Mouse (Mus musculus) 416B (cell line): ENCODE data around the gene Spata18.

Source experiments
- DNase-seq: peaks from one replicate; pipeline ENCODE4 v3.0.0; 2011; ENCODE audit warnings: low read depth

Gene Spata18

DNA sequence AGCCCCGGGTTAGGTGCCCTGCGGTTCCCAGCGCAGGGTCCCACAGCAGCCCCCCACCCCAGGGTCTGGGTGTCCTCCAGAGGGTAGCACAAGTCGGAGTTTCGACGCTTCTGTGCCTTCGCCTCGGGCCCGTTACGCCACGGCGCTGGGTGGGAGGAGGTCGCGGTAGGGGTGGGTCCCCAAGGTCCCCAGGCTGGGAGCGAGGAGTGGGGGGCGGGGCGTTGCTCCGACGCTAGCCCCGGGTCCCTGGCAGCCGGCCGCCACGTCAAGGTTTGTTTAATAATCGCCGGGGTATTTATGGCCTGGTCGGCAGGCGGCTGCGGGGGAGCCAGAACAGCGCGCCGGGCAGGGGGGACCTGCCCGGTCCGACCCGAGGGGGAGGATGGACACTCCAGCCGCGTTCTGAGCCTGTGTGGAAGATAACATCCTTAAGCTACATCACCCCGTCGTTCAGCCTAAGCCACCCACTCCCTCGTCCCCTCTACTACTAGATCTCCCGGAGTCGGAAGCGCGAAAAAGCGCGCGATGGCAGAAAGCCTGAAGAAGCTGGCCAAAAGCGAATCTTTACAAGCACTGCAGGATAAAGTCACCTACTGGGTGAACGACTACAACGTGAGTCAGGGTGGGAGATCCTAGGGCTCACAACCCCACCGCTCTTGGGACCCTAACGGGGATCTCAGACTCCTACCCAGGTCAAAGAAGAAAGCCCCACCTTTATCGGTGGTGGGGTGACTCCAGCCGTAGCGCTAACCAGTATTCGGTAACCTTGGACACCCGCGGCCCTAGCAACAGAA, at the start of gene Spata18:
TSS of gene Spata18 (plus strand) at position 319 of the 794 bp plus-strand sequence.
- DNase-seq = no peak

DNA sequence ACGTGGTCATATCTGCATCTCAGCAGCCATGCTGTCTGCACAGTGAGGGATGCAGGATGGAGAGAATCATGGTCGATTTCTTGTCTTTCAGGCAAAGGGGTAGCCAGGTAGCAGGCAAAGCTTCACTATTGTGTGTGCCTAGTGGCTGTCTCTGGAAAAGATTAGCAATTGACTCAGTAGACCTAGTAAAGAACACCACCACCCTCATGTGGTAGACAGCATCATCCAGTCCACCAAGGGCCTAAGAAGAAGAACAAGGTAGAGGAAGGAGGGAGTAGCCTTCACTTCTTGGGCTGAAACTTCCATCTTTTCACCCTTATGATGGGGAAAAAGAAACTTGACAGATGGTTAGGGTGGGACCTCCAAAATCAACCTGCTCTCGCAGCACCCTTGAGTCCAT, 48.3 kb upstream of the Spata18 start:
- no peak for DNase-seq

DNA sequence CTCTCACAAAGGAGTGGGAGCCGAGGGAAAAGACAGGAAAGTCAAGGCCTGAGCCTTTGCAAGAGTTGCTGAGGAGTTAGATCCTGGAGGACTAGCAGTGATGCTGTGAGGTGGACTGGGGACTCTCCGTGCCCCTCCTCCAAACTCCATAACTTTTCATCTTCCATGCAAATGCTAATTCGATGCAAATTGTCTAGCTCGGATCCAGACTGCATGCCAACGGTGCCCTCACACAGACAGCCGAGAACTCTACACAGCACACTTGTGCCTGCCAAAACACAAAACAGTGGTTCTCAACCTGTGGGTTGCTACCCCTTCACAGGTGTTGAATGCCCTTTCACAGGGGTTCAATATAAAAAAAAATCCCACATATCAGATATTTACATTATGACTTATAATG, 46.6 kb upstream of the Spata18 start:
- no peak for DNase-seq

DNA sequence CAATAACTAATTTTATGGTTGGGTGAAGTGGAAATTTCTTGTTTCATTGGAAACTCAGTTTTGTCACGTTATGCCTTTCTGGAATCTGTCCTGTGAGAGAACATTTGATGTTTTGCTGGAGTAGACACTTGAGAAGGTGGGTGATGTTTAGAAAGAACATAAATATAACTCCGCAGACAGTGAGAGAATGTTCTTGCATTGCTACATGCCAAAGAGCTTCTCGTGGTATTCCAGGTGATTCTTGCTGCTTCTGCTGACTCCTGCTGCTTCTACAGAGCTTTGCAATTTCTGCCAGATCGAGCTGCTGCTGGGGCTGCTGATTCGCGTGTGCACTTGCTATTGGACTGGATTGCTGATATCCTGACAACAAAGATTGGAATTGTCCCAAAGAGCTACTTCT, 46.2 kb upstream of the Spata18 start:
- DNase-seq = no peak

DNA sequence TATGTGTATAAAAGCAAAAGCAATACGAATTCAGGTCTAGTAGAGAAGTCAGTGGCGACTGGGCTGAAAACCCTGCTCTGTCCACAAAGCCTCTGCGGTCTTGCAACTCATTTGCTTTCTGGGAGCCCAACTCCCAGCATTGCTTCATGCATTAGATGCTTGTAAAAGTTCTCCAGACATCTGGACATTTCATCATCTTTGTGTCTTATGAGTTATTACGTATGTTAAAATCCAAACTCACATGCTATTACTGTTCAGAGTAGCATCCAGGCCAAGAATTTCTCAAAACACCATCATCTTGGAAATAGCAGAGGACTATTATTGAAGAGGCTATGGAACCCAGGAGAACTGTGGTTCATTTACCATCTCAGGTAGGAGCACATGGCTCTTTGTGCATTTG, 40.1 kb upstream of the Spata18 start:
- DNase-seq = no peak

DNA sequence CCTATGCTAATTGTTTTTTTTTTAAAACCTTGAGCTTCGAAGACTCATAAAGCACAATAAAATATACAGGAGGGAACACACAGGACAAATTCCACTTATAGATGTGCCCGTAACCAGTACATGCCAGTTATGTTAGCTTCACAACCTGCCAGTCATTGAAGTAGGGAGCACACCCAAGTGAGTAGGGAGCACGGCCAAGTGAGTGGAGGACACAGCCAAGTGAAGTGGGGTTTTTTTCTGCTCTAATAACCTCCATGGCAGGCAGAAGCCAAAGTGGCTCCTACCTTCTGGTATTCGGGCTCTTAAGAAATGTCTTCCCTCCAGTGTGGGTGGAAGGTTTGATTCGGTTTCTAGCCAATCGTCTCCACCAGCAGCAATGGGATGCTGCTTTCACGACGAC, 37.9 kb upstream of the Spata18 start:
- DNase-seq = no peak

DNA sequence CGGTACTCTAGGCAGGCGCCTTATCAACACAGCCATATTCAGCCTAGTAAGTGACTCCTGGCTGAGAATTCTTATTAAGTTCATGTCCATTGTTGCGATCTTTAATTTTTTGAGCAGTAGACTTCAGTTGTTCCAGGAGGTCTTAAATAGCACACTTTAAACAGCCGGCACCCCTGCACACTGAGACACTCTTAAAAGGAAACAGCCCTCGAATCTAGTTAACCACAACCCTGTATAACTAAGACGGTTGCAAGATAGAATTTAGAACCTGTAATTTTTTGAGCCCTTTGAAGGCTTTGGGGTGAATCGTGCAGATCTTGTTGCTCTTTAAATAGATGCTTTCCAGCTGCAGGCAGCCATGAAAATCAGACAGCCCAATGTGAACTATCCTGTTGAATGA, 36.0 kb upstream of the Spata18 start:
- DNase-seq = peak; percentile 43

DNA sequence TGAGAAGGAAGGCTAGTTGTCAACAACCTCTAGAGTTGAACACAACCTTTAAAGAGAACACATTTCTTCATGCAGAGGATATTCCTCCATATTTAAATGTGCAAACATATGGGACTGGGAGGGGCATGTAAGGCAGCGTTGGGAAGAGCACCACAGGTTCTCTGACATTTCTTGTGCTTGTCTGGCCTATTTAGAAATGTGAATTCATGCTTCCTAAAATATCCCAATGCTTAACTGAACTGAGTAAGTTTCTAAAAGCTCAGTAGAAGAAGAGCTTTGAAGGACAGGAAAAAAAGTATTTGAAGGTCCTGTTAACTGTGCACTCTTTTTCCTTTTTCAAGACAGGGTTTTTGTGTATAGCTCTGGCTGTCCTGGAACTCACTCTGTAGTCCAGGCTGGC, 32.2 kb upstream of the Spata18 start:
- no peak for DNase-seq

DNA sequence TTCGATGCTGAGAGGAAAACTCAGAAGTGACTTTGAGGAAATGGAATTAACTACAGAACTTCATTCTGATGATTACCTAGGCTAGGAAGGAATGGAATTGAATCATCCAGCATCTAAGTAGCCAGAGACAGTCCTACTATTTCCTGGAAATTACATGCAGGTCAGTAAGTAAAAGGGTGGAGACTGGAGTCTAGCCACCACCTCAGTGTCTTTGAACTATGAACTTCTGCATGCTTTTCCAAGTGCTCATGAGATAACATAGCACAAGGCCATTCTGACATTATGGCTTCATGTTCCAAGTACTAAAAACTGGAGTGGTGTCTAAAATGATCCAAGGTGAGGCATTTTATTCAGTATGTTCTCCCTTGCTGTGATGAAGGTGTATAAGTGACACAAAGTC, 25.7 kb upstream of the Spata18 start:
- no peak for DNase-seq

DNA sequence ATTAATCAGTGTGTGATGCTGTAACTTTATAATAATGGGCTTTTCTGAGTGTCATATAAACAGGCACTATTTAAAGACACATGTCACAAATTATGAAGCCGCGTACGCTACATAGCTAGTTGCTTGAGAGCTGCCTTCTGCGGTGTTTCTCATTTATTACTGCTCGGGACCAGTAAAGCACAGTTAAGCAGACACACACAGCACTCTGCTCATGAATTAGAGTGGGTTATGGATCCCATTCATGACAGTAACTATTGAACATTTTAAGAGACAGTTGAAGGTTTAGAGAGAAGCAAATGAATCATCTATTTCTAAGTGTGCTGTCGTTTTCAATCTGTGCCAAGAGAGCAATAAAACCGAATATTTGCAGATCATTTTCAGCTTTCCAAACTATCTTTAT, 24.3 kb upstream of the Spata18 start:
- DNase-seq = no peak

DNA sequence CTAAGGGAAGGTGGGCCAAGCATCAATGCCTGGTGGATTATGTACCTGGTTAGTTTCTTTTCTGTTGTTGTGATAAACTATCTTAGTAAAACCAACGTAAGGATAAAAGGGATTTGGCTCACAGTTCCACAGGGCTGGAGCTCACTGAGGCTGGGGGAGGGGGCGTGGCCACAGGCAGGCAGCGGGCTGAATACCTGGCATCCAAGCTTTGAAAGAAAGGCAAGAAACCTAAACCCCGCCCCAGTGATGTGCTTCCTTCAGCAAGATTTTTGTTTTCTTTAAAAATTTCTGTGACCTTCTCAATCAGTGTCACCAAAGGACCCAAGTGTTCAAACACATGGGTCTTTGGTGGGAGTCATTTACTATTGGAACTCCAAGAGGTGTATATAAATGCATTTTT, 23.6 kb upstream of the Spata18 start:
- no peak for DNase-seq

DNA sequence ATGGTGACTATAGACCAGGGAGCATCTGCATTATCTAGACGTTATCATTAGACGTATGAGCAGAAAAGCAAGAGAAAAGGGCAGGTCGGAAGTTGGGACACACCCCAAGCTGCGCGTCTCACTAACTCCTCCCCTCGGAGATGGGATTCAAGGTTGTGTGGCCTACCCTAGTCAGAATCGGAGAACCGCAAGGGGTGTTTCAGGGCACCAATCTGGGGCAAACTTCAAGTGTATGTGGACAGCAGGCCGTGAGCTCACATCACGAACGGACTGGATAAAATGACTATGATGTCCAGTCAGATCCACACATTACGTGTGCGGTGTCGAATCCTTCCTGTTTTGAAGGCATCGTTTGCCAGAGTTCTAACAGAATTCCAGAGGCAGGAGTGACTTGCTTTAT, 23.2 kb upstream of the Spata18 start:
- DNase-seq = no peak

DNA sequence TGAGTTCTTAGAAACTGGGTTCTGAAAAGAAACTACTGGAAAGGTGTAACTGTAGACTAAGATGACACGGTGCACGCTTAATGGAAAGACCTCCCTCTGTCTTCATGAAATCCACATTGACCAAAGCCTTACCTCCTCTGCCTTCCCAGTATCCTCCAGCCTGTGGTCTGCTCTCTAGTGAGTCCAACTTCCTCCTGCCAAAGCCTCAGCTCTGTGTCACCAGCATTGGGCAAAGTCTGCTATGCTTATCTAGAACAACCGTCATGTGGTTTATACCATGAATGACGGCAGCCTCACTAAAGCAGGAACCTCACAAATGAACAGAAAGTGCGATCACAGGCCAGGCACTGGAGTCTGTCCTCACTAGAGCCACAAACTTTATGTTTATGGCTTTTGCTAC, 21.0 kb upstream of the Spata18 start:
- DNase-seq = peak; percentile 97

DNA sequence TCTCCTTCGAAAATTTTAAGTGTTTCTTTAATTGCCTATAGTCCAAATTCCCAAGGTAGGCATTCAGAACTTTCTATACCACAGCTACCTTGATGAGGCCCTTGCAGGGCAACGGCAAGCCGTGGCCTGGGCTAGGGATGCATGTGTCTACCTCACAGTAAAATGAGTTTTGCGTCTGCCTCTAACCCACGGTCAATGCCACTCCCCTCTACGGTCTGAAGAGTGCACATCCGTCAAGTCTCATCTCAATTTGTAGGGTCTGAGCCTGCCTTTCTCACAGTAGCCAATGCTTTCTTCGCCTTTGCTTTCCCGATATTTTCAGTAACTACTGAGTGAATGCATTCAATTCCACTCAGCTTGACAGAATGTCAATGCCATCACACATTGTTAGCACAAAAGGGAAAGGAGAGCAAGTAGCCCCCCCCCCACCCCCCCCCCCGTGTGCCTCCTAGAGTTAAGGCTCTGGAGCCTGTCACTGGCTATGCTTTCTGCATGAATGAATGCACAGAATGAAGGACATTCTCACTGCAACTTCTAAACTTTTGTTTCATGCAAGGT, 20.1 kb upstream of the Spata18 start:
- no peak for DNase-seq

DNA sequence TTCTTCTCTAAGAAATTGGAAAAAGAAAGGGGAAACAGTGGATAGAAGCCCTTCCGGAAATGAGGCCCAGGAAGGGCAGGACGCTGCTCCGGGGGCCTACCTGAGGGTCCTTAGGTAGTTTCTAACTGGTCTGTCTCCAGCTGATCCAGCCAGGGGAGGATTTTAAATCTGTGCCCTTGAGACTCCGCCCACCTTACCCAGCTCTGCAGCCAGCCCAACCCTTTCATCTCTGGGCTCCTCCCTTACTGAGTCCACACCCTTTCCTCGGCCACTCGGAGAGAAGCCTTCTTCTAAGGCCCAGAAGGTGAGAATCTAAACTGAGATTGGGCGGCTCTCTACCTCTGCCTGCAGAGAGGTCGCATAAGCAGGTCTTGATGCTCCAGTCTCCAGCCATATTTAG, 18.9 kb upstream of the Spata18 start, which contains the start of gene Lrrc66:
TSS of gene Lrrc66 (minus strand) at position 236 of the 400 bp plus-strand sequence.
- no peak for DNase-seq

DNA sequence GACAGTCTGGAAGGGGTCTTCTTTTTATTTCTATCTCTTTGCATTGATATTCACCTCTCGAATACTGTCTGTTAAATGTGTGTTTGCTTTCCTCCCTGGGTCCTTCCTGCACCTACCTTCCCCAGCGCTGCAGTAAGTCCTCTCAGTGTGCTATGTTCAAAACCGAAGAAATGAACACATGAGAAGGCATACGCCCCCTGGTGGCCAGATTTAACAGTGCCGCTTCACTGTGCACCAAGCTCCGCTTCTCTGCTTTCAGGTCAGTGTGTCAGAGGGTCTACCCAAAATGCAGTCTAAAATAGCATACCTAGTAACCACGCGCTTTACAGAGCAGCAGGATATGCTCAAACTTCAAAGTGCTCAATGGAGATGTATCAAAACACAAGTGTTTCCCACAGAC, 18.0 kb upstream of the Spata18 start:
- DNase-seq = peak; percentile 68

DNA sequence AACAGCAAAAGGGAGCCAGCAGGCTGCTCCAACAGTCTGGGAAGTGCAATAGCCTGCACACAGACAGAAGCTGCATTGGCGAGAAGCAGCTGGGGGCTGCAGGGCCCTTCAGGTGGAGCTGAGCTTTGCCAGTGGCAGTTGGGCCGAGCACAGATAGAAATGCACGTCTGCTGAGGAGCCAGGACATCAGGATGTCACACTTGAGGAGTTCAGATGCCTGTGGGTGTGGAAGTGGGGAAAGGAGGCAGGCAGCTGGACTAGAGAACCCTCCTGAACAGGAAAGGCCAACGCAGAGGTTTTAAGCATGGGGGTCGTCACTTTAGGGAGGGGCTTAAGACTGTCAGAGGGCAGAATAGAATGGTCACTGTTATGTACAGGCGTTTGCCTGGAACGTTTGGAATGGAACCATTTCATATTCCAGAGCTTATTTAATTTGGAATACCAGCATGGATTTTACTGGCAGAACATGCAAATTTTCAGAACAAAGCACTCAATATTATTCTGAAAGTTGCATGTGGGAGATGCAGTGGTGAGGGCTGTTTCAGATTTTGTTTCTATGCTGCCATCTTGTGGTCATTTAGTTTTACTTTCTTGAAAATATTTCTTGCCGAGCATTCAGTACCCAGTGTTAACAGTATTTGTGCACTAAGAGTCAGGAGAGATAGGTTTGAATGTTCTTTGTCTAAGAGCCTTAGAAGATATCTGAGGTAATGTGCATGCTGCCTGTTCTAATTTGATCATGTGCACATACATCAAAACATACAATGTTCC, 13.7 kb upstream of the Spata18 start:
- peak; percentile 83 for DNase-seq

DNA sequence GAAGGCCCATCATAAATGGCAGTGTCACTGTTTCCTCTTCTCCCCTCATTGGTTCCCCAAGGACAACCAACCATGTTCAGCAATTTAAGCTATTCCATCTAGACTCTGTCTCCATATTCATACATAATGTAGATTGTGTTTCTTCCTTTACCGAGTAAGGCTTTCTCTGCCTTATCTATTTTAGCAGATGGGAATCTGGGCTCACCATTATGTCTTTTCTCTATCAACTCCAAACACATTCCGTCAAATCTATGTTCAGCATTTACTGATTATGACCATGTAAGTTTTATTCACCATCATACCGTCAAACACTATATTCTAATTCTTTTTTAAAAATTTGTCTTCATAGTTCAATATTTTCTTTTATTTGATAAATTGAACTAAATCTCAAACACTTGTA, 10.1 kb upstream of the Spata18 start:
- DNase-seq = no peak

DNA sequence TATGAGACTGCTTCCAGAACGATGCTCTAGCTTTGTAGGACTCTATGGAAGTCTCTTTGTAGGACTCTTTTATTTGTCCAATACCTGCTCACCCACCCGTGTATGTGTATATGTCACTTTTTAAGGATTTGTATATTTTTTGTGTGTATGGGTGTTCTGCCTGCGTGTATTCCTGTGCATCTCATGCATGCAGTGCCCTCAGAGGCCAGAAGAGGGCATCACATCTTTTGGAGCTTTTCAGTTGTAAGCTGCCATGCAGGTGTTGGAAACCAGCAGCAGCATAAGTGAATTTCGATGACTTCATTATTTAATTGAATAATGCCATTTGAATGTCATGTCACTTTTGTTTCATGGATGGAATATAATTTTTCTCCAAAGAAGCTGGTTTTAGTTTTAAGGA, 9.1 kb upstream of the Spata18 start:
- DNase-seq = peak; percentile 58

DNA sequence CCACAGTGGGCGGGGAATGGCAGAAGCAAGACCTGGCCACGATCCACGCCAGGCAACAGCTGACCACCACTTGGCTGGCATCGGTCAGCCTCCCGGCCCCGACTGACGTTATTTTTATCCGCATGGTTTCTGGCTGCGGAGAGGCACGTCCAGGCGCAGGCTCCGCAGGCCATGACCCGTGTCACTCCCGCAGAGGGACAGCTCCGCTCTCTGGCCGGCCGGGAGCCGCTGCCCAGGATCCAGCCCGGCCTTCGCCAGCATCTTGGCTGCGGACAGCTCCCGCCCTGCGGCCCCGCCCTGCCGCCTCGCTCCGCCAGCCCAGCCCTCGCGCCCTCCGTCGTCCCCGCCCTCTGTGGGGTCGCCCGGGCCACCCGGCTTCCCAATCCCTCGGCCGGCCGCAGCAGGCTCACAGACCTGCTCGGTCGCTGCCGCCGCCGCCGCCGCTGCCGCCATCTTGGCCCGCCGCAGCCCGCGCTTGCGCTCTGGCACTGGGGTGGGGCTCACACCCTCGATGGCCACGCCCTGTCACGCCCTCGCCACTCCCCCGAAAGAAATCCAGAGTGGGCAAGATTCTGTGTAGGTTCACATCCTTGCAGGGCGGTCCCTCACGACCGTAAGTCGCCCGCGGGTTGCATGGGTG, 3.8 kb upstream of the Spata18 start, which contains the start of gene Sgcb:
TSS of gene Sgcb (minus strand) at position 530 of the 640 bp plus-strand sequence.
- DNase-seq = peak; percentile 76

DNA sequence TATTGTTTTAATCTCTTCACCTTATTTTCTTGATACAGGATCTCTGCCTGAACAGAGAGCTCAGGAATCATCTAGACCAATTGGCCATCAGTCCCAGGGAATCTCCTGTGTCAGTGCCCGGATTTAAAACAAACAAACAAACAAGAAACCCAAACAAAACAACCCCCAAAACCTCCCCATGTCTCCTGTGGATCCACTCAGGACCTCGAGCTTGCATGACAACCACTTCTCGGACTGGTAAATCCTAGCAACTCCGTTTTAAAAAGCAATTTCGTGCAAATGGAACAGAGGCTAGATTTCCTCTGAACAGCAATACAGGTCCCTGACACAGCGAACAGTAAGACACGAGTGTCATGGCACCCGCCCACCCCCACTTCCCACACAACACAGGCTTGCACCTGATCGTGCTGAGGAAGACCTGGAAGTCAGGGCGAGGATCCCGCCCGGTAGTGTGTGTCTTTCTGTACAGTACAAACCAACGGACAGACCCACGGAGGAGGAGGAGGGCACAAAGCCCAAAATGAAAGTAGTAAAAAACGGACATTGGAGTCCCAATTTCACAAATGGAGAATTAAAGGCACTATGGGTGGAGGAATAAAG, 714 bp upstream of the Spata18 start:
- DNase-seq = no peak

DNA sequence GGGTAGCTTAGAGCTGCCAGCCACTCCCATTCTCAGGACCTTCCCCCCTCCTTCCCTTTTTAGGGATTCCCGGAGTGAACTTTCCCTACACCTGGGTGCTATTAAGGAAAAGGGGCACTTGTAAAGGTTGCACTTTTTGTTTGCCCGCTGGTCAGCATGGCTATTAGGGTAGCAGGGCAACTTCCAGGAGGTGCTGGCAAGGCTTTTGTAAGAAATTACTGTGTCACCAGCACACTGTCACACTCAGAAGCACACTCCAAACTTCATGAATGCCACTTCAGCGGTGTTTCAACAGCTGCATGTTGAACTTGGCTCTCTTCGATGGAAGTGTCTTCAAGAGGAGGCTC, 649 bp downstream of the Spata18 start:
- DNase-seq = no peak
